28 mouse cellular contexts compared by ENCODE assay signal in genomic region chr13:108367496-108367895, GRCm38 (mm10). TPM values are rescaled to one million over a fixed set of nuclear protein-coding genes. Genes with fewer than 3 reads are reported as not detected.
DNase-seq lines count a peak whose midpoint lies in the region; ATAC-seq and TF ChIP-seq lines count a peak whose summit lies in the region.
"Had no signal": no experiment of that assay in that cellular context is flagged by ENCODE, and none has a peak within 500 bp of the region (broad histone marks: within the 10 kb centered on the region; RNA-seq: fewer than 3 reads in every experiment).

No protein-coding gene starts in this region.

- no peak for TF ChIP-seq CTCF in liver, adult 2 months (IDR thresholded peaks at IDR 0.05; ENCODE audit: low read depth, low read length)

- H3K9ac ChIP-seq in kidney, embryonic 14.5 days (ENCODE audit: low read depth, low read length), result no peak overlapping the region
- H3K9ac ChIP-seq in kidney, embryonic 15.5 days, result no peak overlapping the region
- H3K9ac ChIP-seq in liver, adult 2 months (ENCODE audit: low read depth, low read length), result no peak overlapping the region
- H3K9ac ChIP-seq: forebrain, embryonic 13.5 days; heart, embryonic 13.5 days had no signal

- no peaks in the 10 kb centered on the region for H3K9me3 ChIP-seq in kidney, embryonic 14.5 days (ENCODE audit: control insufficient read depth, low read length)
- no peaks in the 10 kb centered on the region; the same call in 1 of the 2 replicates for H3K9me3 ChIP-seq in kidney, embryonic 15.5 days (replicated peaks)
- H3K9me3 ChIP-seq: forebrain, embryonic 10.5 days; forebrain, embryonic 13.5 days; G1E; heart, embryonic 10.5 days had no signal

- no peak overlapping the region for H3K27ac ChIP-seq in kidney, embryonic 14.5 days (ENCODE audit: low read depth, low read length)
- no peak overlapping the region for H3K27ac ChIP-seq in kidney, embryonic 15.5 days
- H3K27ac ChIP-seq in liver, adult 2 months (replicated peaks; ENCODE audit: insufficient read depth, low read depth, low read length), result no peak overlapping the region
- H3K27ac ChIP-seq: forebrain, embryonic 10.5 days; forebrain, embryonic 13.5 days; heart, adult 2 months; heart, embryonic 10.5 days; heart, embryonic 13.5 days had no signal

- no peaks in the 10 kb centered on the region for H3K79me2 ChIP-seq in liver, adult 2 months (ENCODE audit: control insufficient read depth, insufficient read depth, low read length)

- no peaks in the 10 kb centered on the region for H3K27me3 ChIP-seq in kidney, embryonic 14.5 days (ENCODE audit: control insufficient read depth, insufficient read depth, low read length)
- no peaks in the 10 kb centered on the region for H3K27me3 ChIP-seq in kidney, embryonic 15.5 days
- no peaks in the 10 kb centered on the region for H3K27me3 ChIP-seq in liver, adult 2 months (ENCODE audit: control insufficient read depth, insufficient read depth, low read length)
- H3K27me3 ChIP-seq: CH12.LX; forebrain, embryonic 13.5 days; heart, embryonic 13.5 days; Patski had no signal

- TF ChIP-seq POLR2A in liver, adult 2 months (IDR thresholded peaks at IDR 0.05; ENCODE audit: extremely low read depth, insufficient read depth, low read length), result no peak

- no peaks in the 10 kb centered on the region for H3K4me1 ChIP-seq in kidney, embryonic 14.5 days (ENCODE audit: control insufficient read depth, insufficient read depth, low read length)
- no peaks in the 10 kb centered on the region for H3K4me1 ChIP-seq in kidney, embryonic 15.5 days
- H3K4me1 ChIP-seq in liver, adult 2 months (ENCODE audit: control insufficient read depth, insufficient read depth, low read length), result no peaks in the 10 kb centered on the region
- H3K4me1 ChIP-seq: forebrain, embryonic 10.5 days; forebrain, embryonic 13.5 days; heart, embryonic 10.5 days had no signal

- H3K36me3 ChIP-seq in kidney, embryonic 14.5 days (ENCODE audit: control insufficient read depth, insufficient read depth, low read length), result peaks cover 5% of the 10 kb centered on the region; the same call in 1 of the 2 replicates
- H3K36me3 ChIP-seq in kidney, embryonic 15.5 days, result peaks cover 44% of the 10 kb centered on the region
- H3K36me3 ChIP-seq in liver, adult 2 months (ENCODE audit: control insufficient read depth, insufficient read depth, low read length), result no peaks in the 10 kb centered on the region

- 90% methylated on average over 12 of the region's 12 CpGs for WGBS in kidney, embryonic 14.5 days
- WGBS in kidney, embryonic 15.5 days, result 93% methylated on average over 12 of the region's 12 CpGs
- WGBS in liver, adult 2 months, result 48% methylated on average over 12 of the region's 12 CpGs

- no peak overlapping the region for H3K4me3 ChIP-seq in kidney, embryonic 14.5 days (ENCODE audit: low read length)
- H3K4me3 ChIP-seq in kidney, embryonic 15.5 days (replicated peaks), result no peak overlapping the region
- no peak overlapping the region for H3K4me3 ChIP-seq in liver, adult 2 months (ENCODE audit: insufficient read depth, low read depth, low read length)
- H3K4me3 ChIP-seq: forebrain, embryonic 10.5 days; forebrain, embryonic 13.5 days; heart, adult 2 months; heart, embryonic 10.5 days; heart, embryonic 13.5 days had no signal

- H3K4me2 ChIP-seq in kidney, embryonic 14.5 days (replicated peaks; ENCODE audit: low read depth, low read length), result no peak overlapping the region
- no peak overlapping the region for H3K4me2 ChIP-seq in kidney, embryonic 15.5 days
- H3K4me2 ChIP-seq: forebrain, embryonic 13.5 days; heart, embryonic 13.5 days had no signal

- DNase-seq in kidney, adult 11 months, result peak; percentile 31
- DNase-seq in kidney, adult 8-10 months, result peak; percentile 35 to 41
- peak; percentile 61 for DNase-seq in liver, adult 2 months (ENCODE audit: extremely low read depth, low read depth, low spot score)
- DNase-seq in liver, result no peak
- peak; percentile 8 for DNase-seq in lung, postnatal 25 days (ENCODE audit: low spot score)
- DNase-seq in lung, postnatal 4 days, result no peak
- DNase-seq: adrenal gland, postnatal 10 days; adrenal gland, postnatal 36 days; B cell, adult 2 months; cerebellum, adult 18-20 months; cerebellum, adult 9-10 months; cerebellum, postnatal 14 days; gastrocnemius, postnatal 10 days; gastrocnemius, postnatal 36 days; heart, adult 2 months; heart, postnatal 14 days; heart, postnatal 4 days had no signal

- no peak for ATAC-seq in kidney, embryonic 14.5 days (ENCODE audit: low FRiP score, low TSS enrichment)
- no peak for ATAC-seq in kidney, embryonic 15.5 days (replicated peaks; ENCODE audit: low FRiP score)
- ATAC-seq: forebrain, embryonic 13.5 days; forebrain, embryonic 16.5 days; Patski had no signal

RNA-seq across cellular contexts. Expression of gene Depdc1b, which starts 51.4 kb away (rescaled TPM):
- 12.7 and 14.4 TPM in 2 replicates for polyA plus RNA-seq in kidney, embryonic 14.5 days (2014; fragmentation: Nextera tagmentation; extraction: Ambion mirVana)
- 10.7 and 13.7 TPM in 2 replicates for polyA plus RNA-seq in kidney, embryonic 15.5 days (2015; fragmentation: Nextera tagmentation; extraction: Ambion mirVana)
- 0.28 and 0.40 TPM in 2 replicates for total RNA-seq in liver, adult 2 months (2014; rRNA removed)
- 0.14 TPM in 1 of 2 replicates, not detected in the other for polyA plus RNA-seq in liver, adult 2 months (2012; rRNA removed)
- total RNA-seq: gastrocnemius, adult 18-20 months had no signal

Comparison
In these comparisons a context has a peak if more than half of its experiments do, and no peak if none do; other contexts are left out.
1. DNase-seq: peak in kidney, adult 11 months (single experiment), kidney, adult 8-10 months (2 of 2), liver, adult 2 months (single experiment) and lung, postnatal 25 days (single experiment); none in liver (single experiment) and lung, postnatal 4 days (0 of 2).
2. RNA of gene Depdc1b, which starts 51.4 kb away (polyA plus RNA-seq): 12.7 to 14.4 TPM in kidney, embryonic 14.5 days and 10.7 to 13.7 TPM in kidney, embryonic 15.5 days; 0.14 TPM in liver, adult 2 months; every median in the first group is over 10 times any median in the second.